Mouse (Mus musculus) kidney, embryonic 15.5 days (tissue): Measurements from ENCODE around the gene Aldh1b1. TPM values are rescaled to one million over a fixed set of nuclear protein-coding genes. Genes with fewer than 3 reads are reported as not detected.

Experiments used
- ATAC-seq: fragments of 200-750 bp; cut with Nextera tagmentation; replicated peaks from 2 replicates; pipeline ENCODE4 v1.8.0; 2017; ENCODE audit warnings: moderate TSS enrichment; ENCODE audit not compliant: low FRiP score
- H3K27ac ChIP-seq: fragments of 300-500 bp; sonication (generic); 2 replicates; pipeline ENCODE4 v1.5.1; 2015; ENCODE audit warnings: mild to moderate bottlenecking, inconsistent platforms
- H3K27me3 ChIP-seq: fragments of 300-500 bp; sonication (generic); 2 replicates; pipeline ENCODE4 v1.6.1; 2015; ENCODE audit warnings: inconsistent platforms
- H3K36me3 ChIP-seq: fragments of 300-500 bp; sonication (generic); 2 replicates; pipeline ENCODE4 v1.6.1; 2015; ENCODE audit warnings: inconsistent platforms
- H3K4me1 ChIP-seq: fragments of 300-500 bp; sonication (generic); 2 replicates; pipeline ENCODE4 v1.6.1; 2015; ENCODE audit warnings: inconsistent platforms
- H3K4me2 ChIP-seq: fragments of 300-500 bp; sonication (generic); 2 replicates; pipeline ENCODE4 v1.6.1; 2015; ENCODE audit warnings: moderate library complexity, mild to moderate bottlenecking, inconsistent platforms
- H3K4me3 ChIP-seq: fragments of 300-500 bp; sonication (generic); replicated peaks from 2 replicates; pipeline ENCODE4 v1.5.1; 2015; ENCODE audit warnings: mild to moderate bottlenecking, inconsistent platforms
- H3K9ac ChIP-seq: fragments of 300-500 bp; sonication (generic); 2 replicates; pipeline ENCODE4 v1.6.1; 2015; ENCODE audit warnings: mild to moderate bottlenecking, inconsistent platforms
- H3K9me3 ChIP-seq: fragments of 300-500 bp; sonication (generic); replicated peaks from 2 replicates; pipeline ENCODE4 v1.6.1; 2016; ENCODE audit warnings: inconsistent platforms
- WGBS: fragments of 180-500 bp; shearing (Covaris S2); methylation state at CpG from one replicate; pipeline ENCODE4 v1.1.7; 2015; ENCODE audit warnings: mixed read lengths; 5-methylcytosine and 5-hydroxymethylcytosine counted together
- polyA plus RNA-seq: library from polyadenylated mRNA; unstranded; fragments of >200 nt; fragmentation: Nextera tagmentation; extraction: Ambion mirVana; gene quantifications from 2 replicates; pipeline ENCODE4 v1.2.1, GENCODE M21; 2015

Gene Aldh1b1
- polyA plus RNA-seq, 1 experiment from 2014 or later = 11.2 TPM

DNA sequence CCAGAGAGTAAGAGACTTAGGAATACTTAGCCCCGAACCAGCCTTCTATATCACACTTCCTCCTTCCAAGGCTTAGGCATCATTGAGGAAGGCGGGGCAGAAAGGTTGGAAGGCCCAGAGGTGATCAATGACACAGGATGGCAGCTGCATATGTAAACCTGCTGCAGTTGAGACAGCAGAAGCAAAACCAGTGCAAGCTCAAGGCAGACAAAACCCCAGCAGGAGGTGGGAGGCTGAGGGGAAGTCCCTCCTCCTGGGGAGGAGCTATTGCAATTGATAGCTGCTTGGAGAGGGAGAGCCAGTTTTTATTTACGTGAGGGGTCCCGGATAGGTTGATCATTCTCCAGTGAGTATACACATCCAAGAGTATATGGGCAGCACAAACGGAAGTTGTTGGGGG lies 34.6 kb downstream of the Aldh1b1 start:
- no peaks in the 10 kb centered on the region for H3K4me1 ChIP-seq

DNA sequence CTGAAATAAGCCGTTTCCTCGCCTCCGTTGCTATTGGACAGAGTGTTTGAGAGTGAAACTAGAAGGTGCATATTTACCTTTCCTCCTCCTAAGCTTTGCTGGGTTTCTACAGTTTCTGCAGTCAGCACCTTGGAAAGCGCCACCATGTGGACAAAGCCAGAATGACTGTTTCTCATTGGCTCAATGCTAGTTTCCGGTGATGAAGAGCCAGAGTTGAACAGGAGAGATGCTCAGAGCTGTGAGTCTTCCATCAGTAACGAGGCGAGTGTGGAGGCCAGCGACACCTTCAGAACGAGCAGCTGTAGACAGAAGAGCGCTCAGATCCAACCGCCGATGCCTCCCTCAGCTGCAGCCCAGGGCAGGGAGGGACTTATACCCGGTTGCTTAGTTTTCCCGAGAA lies 45.5 kb downstream of the Aldh1b1 start:
- Histone ChIP-seq H3K4me1 (peaks cover 22% of the 10 kb centered on the region), H3K9ac (no peak overlapping the region), H3K9me3 (no peaks in the 10 kb centered on the region), H3K4me2 (no peak overlapping the region), H3K27ac (no peak overlapping the region), H3K4me3 (no peak overlapping the region), H3K36me3 (no peaks in the 10 kb centered on the region), H3K27me3 (peaks cover 18% of the 10 kb centered on the region)
- WGBS = 54% methylated on average over 14 of the region's 14 CpGs
- no peak for ATAC-seq

More for the DNA sequence above, 34.6 kb downstream of the Aldh1b1 start:
- Histone ChIP-seq H3K9ac (no peak overlapping the region), H3K4me3 (no peak overlapping the region), H3K27ac (no peak overlapping the region), H3K4me2 (no peak overlapping the region), H3K27me3 (peaks cover 31% of the 10 kb centered on the region), H3K9me3 (no peaks in the 10 kb centered on the region), H3K36me3 (no peaks in the 10 kb centered on the region)
- no peak for ATAC-seq
- WGBS = 41% methylated on average over 5 of the region's 5 CpGs

DNA sequence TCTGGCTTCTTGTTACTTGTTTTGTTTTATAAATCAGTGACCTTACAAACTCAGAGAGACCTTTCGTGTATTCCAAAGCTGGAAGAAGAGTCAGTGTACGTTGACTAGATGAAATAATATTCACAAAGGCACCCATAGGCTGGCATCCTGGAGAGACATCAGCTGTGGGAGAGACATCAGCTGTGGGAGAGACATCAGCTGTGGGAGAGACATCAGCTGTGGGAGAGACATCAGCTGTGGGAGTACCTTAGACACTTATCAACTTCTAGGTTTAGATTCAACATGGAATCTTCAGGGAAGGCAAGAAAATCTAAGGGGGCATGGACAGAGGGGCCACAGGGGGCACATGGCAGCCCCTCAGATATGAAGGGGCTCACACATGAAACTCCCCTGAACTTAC lies 47.4 kb downstream of the Aldh1b1 start:
- no peaks in the 10 kb centered on the region for H3K36me3 ChIP-seq
- 86% methylated on average over 2 of the region's 2 CpGs for WGBS
- H3K9ac ChIP-seq = no peak overlapping the region
- no peak for ATAC-seq
- H3K4me3 ChIP-seq = no peak overlapping the region
- H3K4me1 ChIP-seq = peaks cover 24% of the 10 kb centered on the region
- H3K27me3 ChIP-seq = peaks cover 22% of the 10 kb centered on the region
- no peaks in the 10 kb centered on the region for H3K9me3 ChIP-seq
- H3K4me2 ChIP-seq = no peak overlapping the region
- H3K27ac ChIP-seq = no peak overlapping the region

DNA sequence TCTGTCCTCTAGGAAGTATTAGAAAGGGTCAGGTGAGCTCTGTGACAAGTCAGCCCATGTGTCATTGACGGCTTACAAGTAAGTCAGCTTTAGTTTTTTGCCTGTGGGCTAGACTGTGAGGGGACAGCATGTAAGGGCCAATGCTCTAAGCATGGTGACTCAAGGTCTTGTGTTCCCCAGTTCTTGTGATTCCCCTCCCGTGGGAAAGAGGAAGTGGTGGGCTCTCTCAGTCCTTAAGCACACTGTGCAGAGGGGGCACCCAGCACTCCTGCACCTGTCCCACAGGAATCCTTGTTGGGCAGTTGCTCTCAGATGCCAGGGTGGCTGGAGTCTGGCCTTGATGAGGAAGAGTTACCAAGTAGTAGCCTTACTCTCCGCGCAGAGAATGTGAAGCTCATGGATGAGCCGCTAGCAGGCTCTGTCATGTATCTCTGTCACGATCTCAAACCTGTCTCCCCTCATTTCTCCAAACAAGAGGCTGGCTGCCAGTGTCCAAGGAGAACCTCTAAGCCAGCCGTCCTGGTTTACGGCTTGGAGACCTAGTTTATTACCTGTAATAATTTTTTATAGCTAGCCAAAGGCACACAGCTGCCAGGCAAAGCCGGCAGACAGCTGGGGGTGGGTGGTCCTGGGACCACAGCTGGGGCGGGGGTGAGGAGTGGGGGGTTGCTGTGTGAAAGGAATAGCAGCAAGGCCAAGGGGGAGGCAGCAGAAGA lies 49.4 kb downstream of the Aldh1b1 start, which contains the start of gene Stra6l:
TSS of gene Stra6l (plus strand) at position 556 of the 716 bp plus-strand sequence.
- Histone ChIP-seq H3K27ac (peak within 1 kb of the TSS; percentile 45; the same call in 1 of the 2 replicates), H3K9ac (no peak within 1 kb of the TSS)
- no peak for ATAC-seq

DNA sequence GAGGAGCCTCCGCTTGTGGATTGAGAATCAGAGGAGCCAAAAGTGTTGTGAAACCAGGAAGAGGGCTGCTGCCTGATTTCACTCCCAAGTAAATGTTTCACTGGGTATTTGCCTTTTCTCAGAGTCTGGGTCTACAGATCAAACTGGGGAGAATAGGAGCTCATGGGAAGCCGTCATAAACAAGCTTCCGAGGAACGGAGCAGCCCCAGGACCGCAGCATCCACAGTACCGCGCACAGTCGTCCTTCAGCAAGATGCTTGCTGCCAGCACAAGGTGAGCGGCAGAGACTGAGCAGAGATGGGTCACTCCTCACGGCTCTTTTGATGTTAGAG lies 50.0 kb downstream of the Aldh1b1 start:
- Histone ChIP-seq H3K4me2 (peak overlapping the region; percentile 36; the same call in 1 of the 2 replicates), H3K9ac (no peak overlapping the region), H3K27me3 (peaks cover 22% of the 10 kb centered on the region), H3K27ac (peak overlapping the region; percentile 45; the same call in 1 of the 2 replicates), H3K4me1 (peaks cover 34% of the 10 kb centered on the region), H3K36me3 (no peaks in the 10 kb centered on the region), H3K4me3 (peak overlapping the region; percentile 15; the same call in 1 of the 2 replicates), H3K9me3 (no peaks in the 10 kb centered on the region)
- 18% methylated on average over 10 of the region's 10 CpGs for WGBS
- no peak for ATAC-seq

More for the DNA sequence above, 49.4 kb downstream of the Aldh1b1 start, which contains the start of gene Stra6l:
- peak within 1 kb of the TSS; percentile 36; the same call in 1 of the 2 replicates for H3K4me2 ChIP-seq
- no peaks in the 10 kb centered on the region for H3K9me3 ChIP-seq
- H3K36me3 ChIP-seq = no peaks in the 10 kb centered on the region
- H3K4me1 ChIP-seq = peaks cover 33% of the 10 kb centered on the region
- WGBS = 11% methylated on average over 10 of the region's 10 CpGs
- H3K4me3 ChIP-seq = peak within 1 kb of the TSS; percentile 15; the same call in 1 of the 2 replicates
- peaks cover 22% of the 10 kb centered on the region for H3K27me3 ChIP-seq

DNA sequence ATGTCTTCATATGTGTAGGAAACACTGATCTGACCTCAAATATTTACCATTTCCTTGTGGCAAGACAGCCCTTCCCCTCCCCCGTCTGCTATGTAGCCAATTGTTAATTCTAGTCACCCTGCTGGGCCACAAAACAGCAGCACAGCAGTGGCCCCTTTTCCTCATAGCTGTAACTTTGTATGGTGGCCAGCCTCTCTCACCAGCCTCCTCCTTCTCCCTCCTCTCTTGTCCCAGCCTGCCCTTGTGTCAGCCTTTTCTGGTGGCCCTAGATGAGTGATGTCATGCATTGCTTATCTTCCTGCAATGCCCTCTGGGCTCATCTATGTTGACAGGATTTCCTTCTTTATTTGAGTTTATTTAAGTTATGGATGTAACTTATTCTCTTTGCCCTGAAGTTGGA lies 50.6 kb downstream of the Aldh1b1 start:
- Histone ChIP-seq H3K9me3 (no peaks in the 10 kb centered on the region), H3K4me1 (peaks cover 36% of the 10 kb centered on the region), H3K9ac (no peak overlapping the region), H3K4me3 (no peak overlapping the region), H3K4me2 (no peak overlapping the region), H3K27ac (no peak overlapping the region), H3K36me3 (no peaks in the 10 kb centered on the region), H3K27me3 (peaks cover 22% of the 10 kb centered on the region)
- ATAC-seq = no peak
- WGBS = 66% methylated on average over 1 of the region's 1 CpGs

DNA sequence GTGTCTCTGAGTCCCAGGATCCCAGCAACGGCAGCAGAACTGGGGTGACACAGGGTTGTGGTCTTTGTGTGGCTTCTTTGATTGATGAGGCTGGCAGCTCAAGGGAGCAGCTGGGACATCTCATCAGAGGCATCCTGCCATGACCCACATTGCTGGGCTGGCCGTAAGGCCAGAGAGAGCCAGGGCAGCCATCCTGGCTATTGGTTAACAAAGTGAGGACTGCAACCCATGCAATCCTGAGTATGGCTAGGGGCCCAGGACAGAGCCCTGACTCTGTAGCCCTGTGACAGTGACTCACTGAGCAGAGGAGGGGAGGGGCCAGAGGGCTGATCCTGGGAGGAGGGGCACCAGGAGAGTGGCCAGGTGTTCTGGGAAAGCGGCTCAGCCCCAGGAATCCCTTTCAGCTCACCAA lies 52.8 kb downstream of the Aldh1b1 start:
- H3K9ac ChIP-seq = no peak overlapping the region
- H3K27ac ChIP-seq = peak overlapping the region; percentile 77
- ATAC-seq = peak; percentile 93
- no peaks in the 10 kb centered on the region for H3K36me3 ChIP-seq
- peaks cover 23% of the 10 kb centered on the region for H3K27me3 ChIP-seq
- no peak overlapping the region for H3K4me3 ChIP-seq
- H3K9me3 ChIP-seq = no peaks in the 10 kb centered on the region
- H3K4me2 ChIP-seq = no peak overlapping the region
- H3K4me1 ChIP-seq = peaks cover 38% of the 10 kb centered on the region
- WGBS = 25% methylated on average over 3 of the region's 3 CpGs

DNA sequence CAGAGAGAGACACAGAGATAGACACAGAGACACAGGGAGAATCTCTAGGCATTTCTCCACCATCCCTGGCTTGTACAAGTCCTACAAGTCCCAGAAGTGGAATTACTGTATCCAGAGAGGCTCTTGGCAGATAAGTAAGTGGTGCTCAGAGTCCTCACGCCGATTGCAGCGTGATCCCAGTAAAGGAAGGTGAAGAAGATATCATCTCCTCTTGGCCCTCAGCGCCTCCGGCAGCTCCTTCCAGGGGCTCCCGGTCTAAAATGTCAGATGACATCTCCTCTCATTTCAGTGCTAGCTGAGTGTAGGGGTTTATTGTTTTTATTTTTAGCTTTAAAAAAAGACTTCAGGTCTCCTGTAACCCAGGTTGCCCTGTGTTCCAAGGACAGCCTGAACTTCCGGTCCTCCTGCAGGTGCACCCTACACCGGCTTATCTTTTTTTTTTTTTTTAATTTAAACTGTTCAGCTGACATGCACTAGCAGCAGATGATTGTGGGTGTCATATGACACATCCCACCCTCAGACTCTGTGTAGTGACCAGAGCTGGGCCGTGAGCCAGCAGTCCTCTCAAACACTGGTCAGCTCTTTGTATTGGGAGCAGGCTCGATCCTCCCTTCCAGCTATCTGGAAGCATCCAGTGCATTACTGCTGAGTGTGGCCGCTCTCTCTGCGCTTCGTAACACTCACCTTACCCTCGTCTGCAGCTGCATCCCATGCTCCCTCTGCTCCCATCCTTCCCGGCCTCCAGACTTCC lies 54.8 kb downstream of the Aldh1b1 start:
- Histone ChIP-seq H3K27me3 (peaks cover 12% of the 10 kb centered on the region), H3K4me3 (no peak overlapping the region), H3K4me1 (peaks cover 28% of the 10 kb centered on the region), H3K4me2 (no peak overlapping the region), H3K27ac (no peak overlapping the region), H3K9me3 (no peaks in the 10 kb centered on the region), H3K36me3 (no peaks in the 10 kb centered on the region), H3K9ac (no peak overlapping the region)
- 72% methylated on average over 15 of the region's 15 CpGs for WGBS
- no peak for ATAC-seq

Other genes with a start within 250 kb of the Aldh1b1 start
- gene Igfbpl1, start 27.9 kb downstream of the Aldh1b1 start, polyA plus RNA-seq = 0.06 and 0.10 TPM in 2 replicates
- gene Stra6l, start 49.6 kb downstream of the Aldh1b1 start, polyA plus RNA-seq = 0.57 and 0.84 TPM in 2 replicates
- 0.35 and 0.58 TPM in 2 replicates for gene Ccdc180, start 91.3 kb downstream of the Aldh1b1 start, polyA plus RNA-seq
- 17.7 and 19.3 TPM in 2 replicates for gene Tdrd7, start 166.3 kb downstream of the Aldh1b1 start, polyA plus RNA-seq
- gene Tmod1, start 239.9 kb downstream of the Aldh1b1 start, polyA plus RNA-seq = 8.2 TPM in 2 replicates